Mouse (Mus musculus) kidney, adult 9 months (tissue): Measurements from ENCODE around the gene Strbp.

Source experiments
- DNase-seq: peaks from one replicate; pipeline ENCODE4 v3.0.0; 2022

Gene Strbp

GRCm38 (mm10) chr2:37703230-37703954 is at the start of gene Strbp:
Gene Strbp (minus strand): TSS chr2:37703859.
- DNase-seq, result peak; percentile 95

GRCm38 (mm10) chr2:37751114-37751513 is 47.5 kb upstream of the Strbp start:
- DNase-seq, result no peak

- no peak for DNase-seq
Observed at GRCm38 (mm10) chr2:37749323-37749722, 45.7 kb upstream of the Strbp start.

- DNase-seq, result no peak
Observed at GRCm38 (mm10) chr2:37748442-37749066, 44.9 kb upstream of the Strbp start.

GRCm38 (mm10) chr2:37747909-37748308 is 44.2 kb upstream of the Strbp start:
- no peak for DNase-seq

GRCm38 (mm10) chr2:37746293-37747049 is 42.8 kb upstream of the Strbp start:
- DNase-seq, result peak; percentile 48

GRCm38 (mm10) chr2:37744773-37745395 is 41.2 kb upstream of the Strbp start:
- DNase-seq, result peak; percentile 69

GRCm38 (mm10) chr2:37741806-37742554 is 38.3 kb upstream of the Strbp start:
- DNase-seq, result no peak

GRCm38 (mm10) chr2:37735807-37736188 is 32.1 kb upstream of the Strbp start:
- DNase-seq, result no peak

- DNase-seq, result no peak
Observed at GRCm38 (mm10) chr2:37734979-37735806, 31.5 kb upstream of the Strbp start.

GRCm38 (mm10) chr2:37731241-37731801 is 27.7 kb upstream of the Strbp start:
- DNase-seq, result no peak

GRCm38 (mm10) chr2:37724231-37724630 is 20.6 kb upstream of the Strbp start:
- peak; percentile 91 for DNase-seq

GRCm38 (mm10) chr2:37723501-37724090 is 19.9 kb upstream of the Strbp start:
- no peak for DNase-seq

- peak; percentile 55 for DNase-seq
Observed at GRCm38 (mm10) chr2:37722674-37723465, 19.2 kb upstream of the Strbp start.

GRCm38 (mm10) chr2:37716266-37716665 is 12.6 kb upstream of the Strbp start:
- no peak for DNase-seq

GRCm38 (mm10) chr2:37715364-37715763 is 11.7 kb upstream of the Strbp start:
- DNase-seq, result no peak

GRCm38 (mm10) chr2:37713100-37713499 is 9.4 kb upstream of the Strbp start:
- no peak for DNase-seq

- DNase-seq, result peak; percentile 38
Observed at GRCm38 (mm10) chr2:37708835-37709234, 5.2 kb upstream of the Strbp start.

- DNase-seq, result peak; percentile 65
Observed at GRCm38 (mm10) chr2:37704141-37704760, 592 bp upstream of the Strbp start.
